Mouse (Mus musculus) forebrain, embryonic 16.5 days (tissue): ENCODE data around the gene Ntng1. TPM values are rescaled to one million over a fixed set of nuclear protein-coding genes. Genes with fewer than 3 reads are reported as not detected.

Experiments used
- ATAC-seq: fragments of 200-750 bp; cut with Nextera tagmentation; 2 replicates; pipeline ENCODE4 v1.8.0; 2017; ENCODE audit warnings: mild to moderate bottlenecking, moderate library complexity
- H3K27ac ChIP-seq: fragments of 300-500 bp; sonication (generic); 2 replicates; pipeline ENCODE4 v1.5.1; 2014; ENCODE audit warnings: low read length, control low read depth
- H3K27me3 ChIP-seq: fragments of 300-500 bp; sonication (generic); replicated peaks from 2 replicates; pipeline ENCODE4 v1.6.1; 2014; ENCODE audit warnings: low read length; ENCODE audit not compliant: control insufficient read depth, insufficient read depth
- H3K36me3 ChIP-seq: fragments of 300-500 bp; sonication (generic); 2 replicates; pipeline ENCODE4 v1.6.1; 2014; ENCODE audit not compliant: control insufficient read depth, insufficient read depth
- H3K4me1 ChIP-seq: fragments of 300-500 bp; sonication (generic); replicated peaks from 2 replicates; pipeline ENCODE4 v1.6.1; 2014; ENCODE audit warnings: low read length; ENCODE audit not compliant: control insufficient read depth, insufficient read depth
- H3K4me2 ChIP-seq: fragments of 300-500 bp; sonication (generic); 2 replicates; pipeline ENCODE4 v1.6.1; 2014; ENCODE audit warnings: mild to moderate bottlenecking, low read length, control low read depth
- H3K4me3 ChIP-seq: fragments of 300-500 bp; sonication (generic); replicated peaks from 2 replicates; pipeline ENCODE4 v1.5.1; 2014; ENCODE audit warnings: mild to moderate bottlenecking, low read length, control low read depth
- H3K9ac ChIP-seq: fragments of 300-500 bp; sonication (generic); replicated peaks from 2 replicates; pipeline ENCODE4 v1.6.1; 2014; ENCODE audit warnings: low read depth, low read length, control low read depth
- H3K9me3 ChIP-seq: fragments of 300-500 bp; sonication (generic); 2 replicates; pipeline ENCODE4 v1.6.1; 2016; ENCODE audit warnings: low read length; ENCODE audit not compliant: control insufficient read depth
- WGBS: fragments of 180-500 bp; shearing (Covaris S2); extraction: QIAGEN DNeasy Blood & Tissue Kit; methylation state at CpG from one replicate; pipeline ENCODE4 v1.1.7; 2014; 5-methylcytosine and 5-hydroxymethylcytosine counted together
- polyA plus RNA-seq: library from polyadenylated mRNA; unstranded; fragments of >200 nt; fragmentation: Nextera tagmentation; extraction: Ambion mirVana; gene quantifications from 2 replicates; pipeline ENCODE4 v1.2.1, GENCODE M21; 2015

Gene Ntng1
- polyA plus RNA-seq, 1 experiment from 2014 or later: 10.7 TPM

DNA sequence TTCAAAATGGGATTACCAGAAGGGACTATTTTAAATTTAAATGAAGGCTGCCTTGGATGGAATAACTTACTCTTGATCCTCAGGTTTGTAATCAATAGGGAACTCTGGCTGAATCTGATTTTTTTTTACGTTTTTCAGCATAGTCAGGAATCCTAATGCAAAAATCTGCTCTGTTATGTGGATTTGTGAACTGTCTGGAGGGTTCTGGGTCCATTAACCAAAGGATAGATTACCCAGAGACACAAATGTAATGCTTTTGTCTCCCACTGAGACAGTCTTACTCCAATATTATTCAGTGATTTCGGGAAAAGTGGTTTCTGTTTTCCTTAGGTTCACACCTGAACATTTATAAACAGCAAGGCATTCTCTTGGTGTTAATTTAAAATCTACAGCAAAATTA is 58.5 kb downstream of the Ntng1 start:
- no peaks in the 10 kb centered on the region for H3K9me3 ChIP-seq
- H3K27ac ChIP-seq: no peak overlapping the region
- 52% methylated on average over 2 of the region's 2 CpGs for WGBS
- H3K9ac ChIP-seq: no peak overlapping the region
- ATAC-seq: no peak
- no peak overlapping the region for H3K4me2 ChIP-seq
- H3K36me3 ChIP-seq: no peaks in the 10 kb centered on the region
- H3K4me1 ChIP-seq: no peaks in the 10 kb centered on the region
- H3K27me3 ChIP-seq: no peaks in the 10 kb centered on the region
- H3K4me3 ChIP-seq: no peak overlapping the region

DNA sequence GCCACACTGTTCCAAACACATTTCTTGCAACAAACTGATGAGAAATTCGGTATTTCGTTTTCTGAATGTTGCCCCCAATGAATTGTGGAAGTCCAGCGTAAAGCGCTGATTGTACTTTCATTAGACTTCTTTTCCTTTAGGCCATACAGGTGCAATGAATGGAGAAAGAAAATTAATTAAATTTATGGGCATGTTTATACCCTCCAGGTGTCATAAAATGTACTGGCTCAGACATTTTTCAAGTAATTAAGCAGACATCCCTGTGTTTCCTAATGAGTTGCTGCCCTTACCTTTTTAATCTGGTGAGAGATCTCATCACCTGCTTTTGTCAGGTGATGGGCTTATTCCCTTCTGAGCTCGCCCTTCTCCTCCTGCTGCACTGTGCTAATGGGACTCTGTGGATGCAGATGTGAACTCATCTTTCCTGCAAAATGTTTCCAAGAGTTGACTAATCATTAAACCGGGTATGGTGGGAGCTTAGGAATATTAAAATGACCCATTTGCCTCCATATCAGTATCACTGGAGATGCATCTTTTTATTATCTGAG is 79.0 kb downstream of the Ntng1 start:
- Histone ChIP-seq H3K27ac (no peak overlapping the region), H3K9ac (no peak overlapping the region), H3K4me1 (no peaks in the 10 kb centered on the region), H3K4me2 (no peak overlapping the region), H3K36me3 (no peaks in the 10 kb centered on the region), H3K4me3 (no peak overlapping the region), H3K9me3 (no peaks in the 10 kb centered on the region), H3K27me3 (no peaks in the 10 kb centered on the region)
- ATAC-seq: no peak
- 88% methylated on average over 6 of the region's 6 CpGs for WGBS

DNA sequence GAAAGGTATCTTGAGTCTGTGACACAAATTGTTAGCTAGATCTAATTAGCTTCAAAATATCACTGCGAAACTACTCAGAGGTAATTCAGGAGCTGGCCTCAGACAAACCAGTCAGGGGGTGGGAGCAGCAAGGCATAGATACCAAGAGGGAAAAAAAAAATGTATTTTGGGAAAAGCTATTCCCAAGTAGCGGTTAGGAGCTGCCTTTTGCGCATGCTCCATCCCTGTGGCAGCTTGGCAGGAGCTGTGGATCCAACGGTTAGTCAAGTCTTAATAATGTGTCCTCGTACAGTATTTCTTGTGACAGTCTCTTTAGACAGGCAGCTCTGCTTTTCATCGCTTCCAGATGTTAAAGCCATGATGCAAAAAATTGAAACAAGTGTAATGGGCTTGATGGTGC is 87.9 kb downstream of the Ntng1 start:
- WGBS: 85% methylated on average over 6 of the region's 6 CpGs
- ATAC-seq: 0 out of 2 replicates have a peak, but pooled peaks have one; percentile 23
- no peak overlapping the region for H3K9ac ChIP-seq
- H3K27ac ChIP-seq: no peak overlapping the region
- no peaks in the 10 kb centered on the region for H3K27me3 ChIP-seq
- no peak overlapping the region for H3K4me3 ChIP-seq
- H3K9me3 ChIP-seq: peaks cover 2% of the 10 kb centered on the region; the same call in 1 of the 2 replicates
- H3K4me1 ChIP-seq: no peaks in the 10 kb centered on the region
- H3K4me2 ChIP-seq: no peak overlapping the region
- no peaks in the 10 kb centered on the region for H3K36me3 ChIP-seq

DNA sequence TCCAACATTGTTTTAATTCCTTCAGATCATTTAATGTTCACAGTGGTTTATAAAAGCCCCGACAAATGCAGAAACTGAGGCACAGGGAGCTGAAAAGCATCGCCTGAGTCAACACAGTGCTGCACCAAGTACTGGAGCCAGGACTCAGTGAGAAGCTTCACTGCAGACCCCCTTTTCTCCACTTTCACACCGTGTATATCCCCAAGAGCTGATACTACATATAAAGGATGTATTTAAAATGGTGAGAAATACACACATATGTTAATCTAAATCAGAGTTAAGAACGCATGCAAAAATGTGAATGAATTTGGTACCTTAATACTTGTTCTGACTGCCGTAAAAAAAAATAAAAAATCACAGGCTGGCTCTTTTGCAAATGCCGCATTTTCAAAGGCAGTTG is 88.4 kb downstream of the Ntng1 start:
- no peaks in the 10 kb centered on the region for H3K4me1 ChIP-seq
- H3K27me3 ChIP-seq: no peaks in the 10 kb centered on the region
- 81% methylated on average over 6 of the region's 6 CpGs for WGBS
- H3K27ac ChIP-seq: no peak overlapping the region
- H3K9me3 ChIP-seq: peaks cover 2% of the 10 kb centered on the region; the same call in 1 of the 2 replicates
- H3K36me3 ChIP-seq: no peaks in the 10 kb centered on the region
- peak; percentile 74 for ATAC-seq
- no peak overlapping the region for H3K4me3 ChIP-seq
- H3K4me2 ChIP-seq: no peak overlapping the region
- no peak overlapping the region for H3K9ac ChIP-seq

DNA sequence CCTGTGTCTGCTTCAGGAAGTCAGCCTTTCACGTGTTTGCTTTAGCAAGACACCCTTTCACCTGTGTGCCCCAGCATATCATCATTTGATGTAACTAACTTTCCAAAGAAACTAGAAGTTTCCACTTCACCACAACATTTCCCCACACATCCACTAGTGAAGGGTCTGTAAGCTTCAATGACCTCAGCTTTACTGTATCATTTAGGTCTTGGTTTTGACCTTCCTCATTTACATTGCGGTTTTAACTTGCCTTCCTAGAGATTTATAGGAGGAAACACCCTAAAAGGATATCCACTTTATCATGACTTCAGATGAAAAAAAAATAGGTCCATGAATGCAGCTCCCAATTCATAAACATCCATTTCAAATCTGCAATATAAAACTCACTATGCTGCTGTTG is 89.7 kb downstream of the Ntng1 start:
- no peak for ATAC-seq
- no peak overlapping the region for H3K9ac ChIP-seq
- no peaks in the 10 kb centered on the region for H3K4me1 ChIP-seq
- H3K36me3 ChIP-seq: no peaks in the 10 kb centered on the region
- H3K27me3 ChIP-seq: no peaks in the 10 kb centered on the region
- peaks cover 2% of the 10 kb centered on the region; the same call in 1 of the 2 replicates for H3K9me3 ChIP-seq
- H3K4me3 ChIP-seq: no peak overlapping the region
- no peak overlapping the region for H3K27ac ChIP-seq
- 91% methylated on average over 2 of the region's 2 CpGs for WGBS
- no peak overlapping the region for H3K4me2 ChIP-seq

DNA sequence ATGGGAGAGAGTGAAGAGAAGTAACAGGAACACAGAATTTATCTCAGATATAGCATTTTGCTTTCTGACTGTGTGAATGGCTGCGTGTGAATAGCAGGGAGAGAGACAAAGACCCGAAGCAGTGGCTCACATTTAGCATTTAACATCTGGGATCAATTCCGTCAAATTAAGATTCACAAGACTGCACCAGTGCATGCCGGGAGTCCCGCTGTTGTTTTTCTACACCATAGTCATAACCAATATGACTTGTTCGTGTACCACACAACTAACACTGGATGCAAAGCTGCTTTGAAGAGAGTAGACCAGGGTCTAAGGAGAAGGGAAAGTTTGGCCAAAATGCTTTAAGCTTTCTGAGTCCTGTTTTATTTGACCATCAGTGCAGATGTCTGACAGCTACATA is 95.7 kb downstream of the Ntng1 start:
- ATAC-seq: no peak
- 0 out of 2 replicates have a peak, but pooled peaks cover 2% of the 10 kb centered on the region for H3K4me1 ChIP-seq
- H3K27ac ChIP-seq: no peak overlapping the region
- no peaks in the 10 kb centered on the region for H3K36me3 ChIP-seq
- 63% methylated on average over 6 of the region's 6 CpGs for WGBS
- no peaks in the 10 kb centered on the region for H3K9me3 ChIP-seq
- no peak overlapping the region for H3K4me2 ChIP-seq
- H3K4me3 ChIP-seq: no peak overlapping the region
- no peak overlapping the region for H3K9ac ChIP-seq
- no peaks in the 10 kb centered on the region for H3K27me3 ChIP-seq

DNA sequence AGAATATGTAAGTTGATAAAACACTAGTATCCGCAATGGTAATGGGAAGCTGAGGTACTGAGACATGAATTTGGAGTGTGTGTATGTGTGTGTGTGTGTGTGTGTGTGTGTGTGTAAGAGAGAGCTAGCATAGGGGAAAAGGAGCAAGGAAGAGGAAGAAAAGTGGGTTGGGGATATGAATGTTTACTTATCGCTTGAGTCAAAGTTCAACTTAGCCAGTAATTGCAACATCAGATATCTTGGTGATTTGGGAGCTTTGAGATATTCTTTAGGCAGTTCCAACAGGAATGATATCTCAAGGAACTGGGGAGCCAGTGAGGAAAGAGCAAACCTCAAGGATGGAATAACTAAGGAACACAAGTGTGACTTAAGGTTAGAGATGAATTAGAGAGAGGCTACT is 97.1 kb downstream of the Ntng1 start:
- ATAC-seq: no peak
- H3K4me1 ChIP-seq: 0 out of 2 replicates have a peak, but pooled peaks cover 2% of the 10 kb centered on the region
- 97% methylated on average over 2 of the region's 2 CpGs for WGBS
- no peaks in the 10 kb centered on the region for H3K27me3 ChIP-seq
- no peaks in the 10 kb centered on the region for H3K36me3 ChIP-seq
- no peak overlapping the region for H3K9ac ChIP-seq
- no peak overlapping the region for H3K4me3 ChIP-seq
- H3K27ac ChIP-seq: no peak overlapping the region
- H3K4me2 ChIP-seq: no peak overlapping the region
- H3K9me3 ChIP-seq: no peaks in the 10 kb centered on the region

DNA sequence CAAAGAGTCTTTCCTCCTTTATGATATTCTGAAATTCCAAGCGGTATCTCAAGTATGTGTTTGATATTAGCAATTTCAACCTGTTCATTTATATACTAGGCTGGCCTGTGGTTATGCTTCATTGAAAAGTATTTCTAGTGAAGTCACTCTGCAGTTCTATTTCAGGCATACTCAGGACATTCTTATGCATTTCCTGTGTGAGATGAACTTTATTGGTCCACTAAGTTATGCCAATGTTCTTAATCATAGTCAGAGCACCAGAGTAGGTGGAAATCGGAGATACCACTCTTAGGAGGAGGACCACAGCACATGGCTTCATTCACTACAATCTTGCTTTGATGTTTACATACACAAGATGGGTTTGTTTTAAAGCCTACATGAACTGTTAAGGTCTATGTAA is 99.6 kb downstream of the Ntng1 start:
- Histone ChIP-seq H3K9me3 (no peaks in the 10 kb centered on the region), H3K9ac (no peak overlapping the region), H3K27me3 (no peaks in the 10 kb centered on the region), H3K4me1 (0 out of 2 replicates have a peak, but pooled peaks cover 2% of the 10 kb centered on the region), H3K4me2 (no peak overlapping the region), H3K27ac (no peak overlapping the region), H3K36me3 (no peaks in the 10 kb centered on the region), H3K4me3 (no peak overlapping the region)
- 97% methylated on average over 2 of the region's 2 CpGs for WGBS
- ATAC-seq: no peak

DNA sequence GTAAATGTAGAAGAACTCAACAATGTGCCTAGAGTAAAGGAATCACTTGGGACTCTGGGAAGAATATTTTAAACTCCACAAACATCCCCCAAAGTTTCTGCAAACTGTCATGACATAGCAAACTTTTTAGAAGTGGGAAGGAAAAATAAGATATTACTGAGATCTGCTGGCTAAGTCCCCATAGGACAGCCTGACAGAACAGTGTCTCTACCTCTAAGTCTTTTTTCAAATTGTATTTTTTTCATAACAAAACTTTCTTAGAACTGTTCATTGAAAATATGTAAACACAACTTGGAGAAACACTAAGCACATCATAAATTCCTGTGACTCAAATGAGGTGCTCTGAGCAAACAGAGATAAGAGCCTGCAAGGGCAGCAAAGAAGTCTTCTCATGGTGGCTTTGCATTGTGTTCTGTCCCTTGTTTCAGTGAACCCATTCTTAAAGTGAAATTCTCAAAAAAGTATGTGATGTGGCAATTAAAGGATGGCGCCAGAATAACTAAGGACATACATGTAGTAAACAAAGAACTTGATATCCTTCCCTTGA is 100.1 kb downstream of the Ntng1 start:
- no peaks in the 10 kb centered on the region for H3K36me3 ChIP-seq
- WGBS: 95% methylated on average over 1 of the region's 1 CpGs
- H3K27me3 ChIP-seq: no peaks in the 10 kb centered on the region
- H3K9me3 ChIP-seq: no peaks in the 10 kb centered on the region
- no peak overlapping the region for H3K4me2 ChIP-seq
- no peak overlapping the region for H3K27ac ChIP-seq
- no peak overlapping the region for H3K4me3 ChIP-seq
- no peak overlapping the region for H3K9ac ChIP-seq
- no peak for ATAC-seq
- 0 out of 2 replicates have a peak, but pooled peaks cover 2% of the 10 kb centered on the region for H3K4me1 ChIP-seq
